Mouse (Mus musculus): ENCODE measurements around the gene Ppm1l.

The Ppm1l gene

GRCm38 (mm10) chr3:69316391-69317195, at the start of gene Ppm1l:
Gene Ppm1l, plus strand, starts transcription at chr3:69316861.
- DNase-seq (ENCODE audit: low read depth, low spot score), result peak; percentile 98

GRCm38 (mm10) chr3:69271812-69272211, 44.8 kb upstream of the Ppm1l start:
- peak; percentile 40 for DNase-seq (ENCODE audit: low read depth, low spot score)

GRCm38 (mm10) chr3:69274018-69274663, 42.5 kb upstream of the Ppm1l start:
- DNase-seq (ENCODE audit: low read depth, low spot score), result peak; percentile 55

- peak; percentile 92 for DNase-seq (ENCODE audit: low read depth, low spot score)
Measured at GRCm38 (mm10) chr3:69274664-69275312, 41.9 kb upstream of the Ppm1l start.

GRCm38 (mm10) chr3:69278648-69279047, 38.0 kb upstream of the Ppm1l start:
- no peak for DNase-seq (ENCODE audit: low read depth, low spot score)

- DNase-seq (ENCODE audit: low read depth, low spot score), result peak; percentile 79
Measured at GRCm38 (mm10) chr3:69282406-69282805, 34.3 kb upstream of the Ppm1l start.

- no peak for DNase-seq (ENCODE audit: low read depth, low spot score)
Measured at GRCm38 (mm10) chr3:69283085-69283847, 33.4 kb upstream of the Ppm1l start.

GRCm38 (mm10) chr3:69289833-69290232, 26.8 kb upstream of the Ppm1l start:
- peak; percentile 84 for DNase-seq (ENCODE audit: low read depth, low spot score)

GRCm38 (mm10) chr3:69290294-69290693, 26.4 kb upstream of the Ppm1l start:
- DNase-seq (ENCODE audit: low read depth, low spot score), result peak; percentile 61

- no peak for DNase-seq (ENCODE audit: low read depth, low spot score)
Measured at GRCm38 (mm10) chr3:69290844-69291243, 25.8 kb upstream of the Ppm1l start.

GRCm38 (mm10) chr3:69292628-69293027, 24.0 kb upstream of the Ppm1l start:
- no peak for DNase-seq (ENCODE audit: low read depth, low spot score)

- DNase-seq (ENCODE audit: low read depth, low spot score), result no peak
Measured at GRCm38 (mm10) chr3:69296270-69296669, 20.4 kb upstream of the Ppm1l start.

GRCm38 (mm10) chr3:69300121-69300520, 16.5 kb upstream of the Ppm1l start:
- DNase-seq (ENCODE audit: low read depth, low spot score), result no peak

GRCm38 (mm10) chr3:69315810-69316390, 761 bp upstream of the Ppm1l start:
- DNase-seq (ENCODE audit: low read depth, low spot score), result no peak

- peak; percentile 49 for DNase-seq (ENCODE audit: low read depth, low spot score)
Measured at GRCm38 (mm10) chr3:69317251-69318125, 827 bp downstream of the Ppm1l start.

GRCm38 (mm10) chr3:69318131-69318951, 1.7 kb downstream of the Ppm1l start:
- peak; percentile 29 for DNase-seq (ENCODE audit: low read depth, low spot score)

GRCm38 (mm10) chr3:69319061-69319720, 2.5 kb downstream of the Ppm1l start:
- no peak for DNase-seq (ENCODE audit: low read depth, low spot score)

- peak; percentile 79 for DNase-seq (ENCODE audit: low read depth, low spot score)
Measured at GRCm38 (mm10) chr3:69323982-69324381, 7.3 kb downstream of the Ppm1l start.

GRCm38 (mm10) chr3:69329910-69330309, 13.2 kb downstream of the Ppm1l start:
- no peak for DNase-seq (ENCODE audit: low read depth, low spot score)
